ENCODE assay signal across 8 mouse cellular contexts in the genomic region with DNA sequence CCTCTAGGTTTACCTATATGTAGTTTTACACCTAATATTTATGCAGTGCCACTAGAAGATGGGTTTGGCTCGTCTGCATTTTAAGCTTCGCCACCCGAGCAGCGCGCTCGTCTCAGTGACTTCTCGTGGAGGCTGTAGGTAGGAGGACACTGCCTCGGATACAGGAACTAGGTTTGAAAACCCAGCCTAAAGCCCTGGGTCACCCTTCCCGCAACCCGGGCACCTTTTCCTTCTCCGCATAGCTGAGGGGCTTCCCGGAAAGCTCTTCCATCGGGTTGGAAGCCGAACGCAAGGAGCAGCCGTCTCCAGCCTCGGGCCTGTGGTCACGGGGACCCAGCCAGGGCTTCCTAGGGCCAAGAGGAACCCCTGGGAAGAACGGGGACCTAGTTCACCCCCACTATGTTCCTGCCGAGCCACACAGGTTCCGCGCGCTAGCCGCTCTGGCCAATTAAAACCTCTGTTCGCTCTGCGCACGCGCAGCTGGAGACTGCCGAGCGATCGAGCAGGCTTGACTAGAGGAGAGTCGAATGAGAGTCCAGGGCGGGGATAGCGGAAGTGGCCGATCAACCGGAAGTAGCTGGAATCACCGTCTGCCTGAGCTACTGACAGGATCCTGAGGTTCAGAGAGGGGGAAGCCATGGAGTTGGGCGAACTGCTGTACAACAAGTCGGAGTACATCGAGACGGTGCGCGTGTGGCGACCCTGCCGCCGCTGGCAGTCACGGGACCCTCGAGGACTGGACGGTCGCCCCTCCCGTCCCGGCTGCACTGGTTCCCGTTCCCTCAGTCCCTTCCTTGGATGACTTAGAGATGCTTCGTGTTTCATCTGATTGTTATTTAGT. TPM values are rescaled to one million over a fixed set of nuclear protein-coding genes. Genes with fewer than 3 reads are reported as not detected.
DNase-seq lines count a peak whose midpoint lies in the region; ATAC-seq and TF ChIP-seq lines count a peak whose summit lies in the region.

A gene (minus strand): TSS at position 489 of the 841 bp plus-strand sequence.
A gene (plus strand): TSS at position 545 of the 841 bp plus-strand sequence.

- peak within 1 kb of the TSS; percentile 86 for H3K9ac ChIP-seq in heart, embryonic 15.5 days
- H3K9ac ChIP-seq in liver, embryonic 14.5 days (replicated peaks): peak within 1 kb of the TSS; percentile 88
- H3K9ac ChIP-seq in neural tube, embryonic 11.5 days (ENCODE audit: low read length): peak within 1 kb of the TSS; percentile 89
- H3K9ac ChIP-seq in stomach, postnatal 0 days (ENCODE audit: low read length): peak within 1 kb of the TSS; percentile 82

- TF ChIP-seq EP300 in liver, embryonic 14.5 days (IDR thresholded peaks at IDR 0.05; ENCODE audit: low read depth): no peak
- no peak for TF ChIP-seq EP300 in stomach, postnatal 0 days (optimal IDR thresholded peaks at IDR 0.05)

- peaks cover 57% of the 10 kb centered on the region for H3K36me3 ChIP-seq in forebrain, embryonic 10.5 days (replicated peaks)
- H3K36me3 ChIP-seq in heart, embryonic 15.5 days: peaks cover 38% of the 10 kb centered on the region
- peaks cover 27% of the 10 kb centered on the region for H3K36me3 ChIP-seq in liver, embryonic 14.5 days (replicated peaks; ENCODE audit: control insufficient read depth, insufficient read depth, low read depth)
- 0 out of 2 replicates have a peak, but pooled peaks cover 2% of the 10 kb centered on the region for H3K36me3 ChIP-seq in neural tube, embryonic 11.5 days (ENCODE audit: control insufficient read depth, insufficient read depth, low read length)
- peaks cover 3% of the 10 kb centered on the region; the same call in 1 of the 2 replicates for H3K36me3 ChIP-seq in stomach, postnatal 0 days (ENCODE audit: control insufficient read depth, insufficient read depth, low read length)

- ATAC-seq in heart, embryonic 15.5 days (replicated peaks; ENCODE audit: insufficient number of reproducible peaks, insufficient read depth, low FRiP score, low read depth): peak; percentile 94
- peak; percentile 99 for ATAC-seq in liver, embryonic 14.5 days (ENCODE audit: insufficient read depth)
- ATAC-seq in neural tube, embryonic 11.5 days (ENCODE audit: insufficient read depth, low FRiP score, low TSS enrichment): peak; percentile 97
- ATAC-seq in stomach, postnatal 0 days (ENCODE audit: low FRiP score, low TSS enrichment): peak; percentile 97

- H3K4me3 ChIP-seq in forebrain, embryonic 10.5 days: peak within 1 kb of the TSS; percentile 93
- H3K4me3 ChIP-seq in heart, embryonic 15.5 days: peak within 1 kb of the TSS; percentile 90
- peak within 1 kb of the TSS; percentile 74 to 78 for H3K4me3 ChIP-seq in liver, embryonic 14.5 days (ENCODE audit: insufficient read depth in 1 of 2, low read depth in 2 of 2, low read length in 2 of 2)
- peak within 1 kb of the TSS; percentile 91 for H3K4me3 ChIP-seq in neural tube, embryonic 11.5 days (ENCODE audit: low read depth, low read length)
- peak within 1 kb of the TSS; percentile 89 for H3K4me3 ChIP-seq in stomach, postnatal 0 days (ENCODE audit: low read depth, low read length)

- peak within 1 kb of the TSS; percentile 84 for H3K4me2 ChIP-seq in heart, embryonic 15.5 days
- peak within 1 kb of the TSS; percentile 71 for H3K4me2 ChIP-seq in liver, embryonic 14.5 days (ENCODE audit: low read depth)
- H3K4me2 ChIP-seq in neural tube, embryonic 11.5 days (ENCODE audit: low read depth): peak within 1 kb of the TSS; percentile 72
- H3K4me2 ChIP-seq in stomach, postnatal 0 days (replicated peaks; ENCODE audit: low read depth): peak within 1 kb of the TSS; percentile 83

- TF ChIP-seq CTCF in liver, embryonic 14.5 days (IDR thresholded peaks at IDR 0.05; ENCODE audit: low read depth): no peak
- TF ChIP-seq CTCF in stomach, postnatal 0 days (IDR thresholded peaks at IDR 0.05; ENCODE audit: low read depth): no peak

- WGBS in forebrain, embryonic 10.5 days: under 1% methylated on average over 54 of the region's 54 CpGs
- under 1% methylated on average over 54 of the region's 54 CpGs for WGBS in heart, embryonic 15.5 days
- WGBS in liver, embryonic 14.5 days (ENCODE audit: insufficient replicate concordance): under 1% methylated on average over 54 of the region's 54 CpGs
- under 1% methylated on average over 54 of the region's 54 CpGs for WGBS in neural tube, embryonic 11.5 days
- WGBS in stomach, postnatal 0 days: under 1% methylated on average over 54 of the region's 54 CpGs

- no peaks in the 10 kb centered on the region for H3K9me3 ChIP-seq in forebrain, embryonic 10.5 days
- no peaks in the 10 kb centered on the region for H3K9me3 ChIP-seq in heart, embryonic 15.5 days (replicated peaks)
- no peaks in the 10 kb centered on the region for H3K9me3 ChIP-seq in liver, embryonic 14.5 days (ENCODE audit: control insufficient read depth, low read length)
- no peaks in the 10 kb centered on the region for H3K9me3 ChIP-seq in neural tube, embryonic 11.5 days (ENCODE audit: control insufficient read depth, low read length)
- no peaks in the 10 kb centered on the region for H3K9me3 ChIP-seq in stomach, postnatal 0 days (ENCODE audit: control insufficient read depth, low read length)

- H3K27ac ChIP-seq in forebrain, embryonic 10.5 days: peak within 1 kb of the TSS; percentile 93
- H3K27ac ChIP-seq in heart, embryonic 15.5 days: peak within 1 kb of the TSS; percentile 80
- H3K27ac ChIP-seq in liver, embryonic 14.5 days: peak within 1 kb of the TSS; percentile 49
- H3K27ac ChIP-seq in neural tube, embryonic 11.5 days (ENCODE audit: low read depth, low read length): 0 out of 2 replicates have a peak within 1 kb of the TSS, but pooled peaks have one; percentile 29
- peak within 1 kb of the TSS; percentile 83 for H3K27ac ChIP-seq in stomach, postnatal 0 days (replicated peaks)

- H3K27me3 ChIP-seq in forebrain, embryonic 10.5 days (ENCODE audit: poor library complexity, severe bottlenecking): no peaks in the 10 kb centered on the region
- no peaks in the 10 kb centered on the region for H3K27me3 ChIP-seq in heart, embryonic 15.5 days
- no peaks in the 10 kb centered on the region for H3K27me3 ChIP-seq in liver, embryonic 14.5 days (ENCODE audit: control insufficient read depth, insufficient read depth, low read length)
- no peaks in the 10 kb centered on the region for H3K27me3 ChIP-seq in neural tube, embryonic 11.5 days (ENCODE audit: control insufficient read depth, insufficient read depth, low read length)
- H3K27me3 ChIP-seq in stomach, postnatal 0 days (ENCODE audit: control insufficient read depth, insufficient read depth, low read length): no peaks in the 10 kb centered on the region

- DNase-seq in CD8-positive naive resting alpha-beta T cell, adult 2 months (ENCODE audit: low read depth in 2 of 2, low spot score in 2 of 2): peak; percentile 96 to 99
- DNase-seq in c-Kit-positive CD71-negative TER-119-negative erythroid progenitor cells, embryonic 14.5 days (ENCODE audit: low read depth): peak; percentile 99
- DNase-seq in forebrain, embryonic 10.5 days (ENCODE audit: extremely low spot score, low spot score): peak; percentile 99
- peak; percentile 98 for DNase-seq in kidney, postnatal 25 days
- peak; percentile 95 to 98 (median 96) for DNase-seq in liver, embryonic 14.5 days (ENCODE audit: low read depth in 3 of 3, low spot score in 3 of 3)
- DNase-seq in neural tube, embryonic 11.5 days (ENCODE audit: low spot score): peak; percentile 99
- peak; percentile 98 for DNase-seq in stomach, postnatal 0 days (ENCODE audit: low spot score)

- peaks cover 20% of the 10 kb centered on the region for H3K4me1 ChIP-seq in forebrain, embryonic 10.5 days
- peaks cover 11% of the 10 kb centered on the region for H3K4me1 ChIP-seq in heart, embryonic 15.5 days (replicated peaks)
- peaks cover 2 to 7% of the 10 kb centered on the region in 2 experiments; a peak in 2 of 4 replicates for H3K4me1 ChIP-seq in liver, embryonic 14.5 days (replicated peaks; ENCODE audit: control insufficient read depth in 2 of 2, insufficient read depth in 2 of 2, low read length in 1 of 2)
- peaks cover 4% of the 10 kb centered on the region; the same call in 1 of the 2 replicates for H3K4me1 ChIP-seq in neural tube, embryonic 11.5 days (ENCODE audit: control insufficient read depth, insufficient read depth, low read length)
- H3K4me1 ChIP-seq in stomach, postnatal 0 days (replicated peaks; ENCODE audit: control insufficient read depth, insufficient read depth): peaks cover 4% of the 10 kb centered on the region; the same call in 1 of the 2 replicates

RNA-seq across cellular contexts. Expression of the first gene that starts in this region (rescaled TPM):
- 27.1 and 30.0 TPM in 2 replicates for polyA plus RNA-seq in forebrain, embryonic 10.5 days (2016; fragmentation: Nextera tagmentation; extraction: Ambion mirVana)
- 7.5 and 9.7 TPM in 2 replicates for polyA plus RNA-seq in heart, embryonic 15.5 days (2015; fragmentation: Nextera tagmentation; extraction: Ambion mirVana)
- polyA plus RNA-seq in liver, embryonic 14.5 days (2012; rRNA removed): 8.7 and 9.4 TPM in 2 replicates
- polyA plus RNA-seq in liver, embryonic 14.5 days (2014; fragmentation: Nextera tagmentation; extraction: Ambion mirVana): 10.7 and 13.9 TPM in 2 replicates
- 17.0 and 20.5 TPM in 2 replicates for polyA plus RNA-seq in neural tube, embryonic 11.5 days (2014; fragmentation: Nextera tagmentation; extraction: Ambion mirVana)
- 4.5 and 5.2 TPM in 2 replicates for polyA plus RNA-seq in stomach, postnatal 0 days (2015; fragmentation: Nextera tagmentation; extraction: Ambion mirVana)

RNA-seq across cellular contexts. Expression of the second gene that starts in this region (rescaled TPM):
- polyA plus RNA-seq in forebrain, embryonic 10.5 days (2016; fragmentation: Nextera tagmentation; extraction: Ambion mirVana): 118 and 121 TPM in 2 replicates
- 64.9 and 78.5 TPM in 2 replicates for polyA plus RNA-seq in heart, embryonic 15.5 days (2015; fragmentation: Nextera tagmentation; extraction: Ambion mirVana)
- 29.6 and 32.6 TPM in 2 replicates for polyA plus RNA-seq in liver, embryonic 14.5 days (2012; rRNA removed)
- 38.5 and 39.0 TPM in 2 replicates for polyA plus RNA-seq in liver, embryonic 14.5 days (2014; fragmentation: Nextera tagmentation; extraction: Ambion mirVana)
- polyA plus RNA-seq in neural tube, embryonic 11.5 days (2014; fragmentation: Nextera tagmentation; extraction: Ambion mirVana): 146 and 153 TPM in 2 replicates
- 66.0 and 68.0 TPM in 2 replicates for polyA plus RNA-seq in stomach, postnatal 0 days (2015; fragmentation: Nextera tagmentation; extraction: Ambion mirVana)

Comparison
In these comparisons a context has a peak if more than half of its experiments do, and no peak if none do; other contexts are left out.
1. Peak in every context shown above with its lines: DNase-seq, ATAC-seq, H3K4me3 ChIP-seq and H3K27ac ChIP-seq.
2. H3K27ac ChIP-seq: peak in every context shown above with its lines; median percentile 93 in forebrain, embryonic 10.5 days; 83 in stomach, postnatal 0 days; 80 in heart, embryonic 15.5 days; 49 in liver, embryonic 14.5 days; 29 in neural tube, embryonic 11.5 days.